Mouse (Mus musculus) CH12.LX (cell line): Measurements from ENCODE around the gene Lypd3. TPM values are rescaled to one million over a fixed set of nuclear protein-coding genes. Genes with fewer than 3 reads are reported as not detected.

ENCODE experiments used
- DNase-seq: peaks from one replicate; pipeline ENCODE4 v3.0.0-alpha.2; 2013; ENCODE audit errors: extremely low read depth
- H3K27ac ChIP-seq: 2 replicates; pipeline ENCODE4 v1.5.1; 2012; ENCODE audit warnings: low read depth, mild to moderate bottlenecking, control low read depth, moderate library complexity; ENCODE audit not compliant: insufficient read depth
- H3K27me3 ChIP-seq: replicated peaks from 2 replicates; pipeline ENCODE3; 2012; ENCODE audit warnings: inconsistent platforms
- H3K36me3 ChIP-seq, 2 experiments: replicated peaks in 1 of 2; 2 replicates each; pipeline versions ENCODE3 to v1.6.1; 2012; ENCODE audit warnings: inconsistent platforms in 1 of 2, low read length in 1 of 2, mild to moderate bottlenecking in 1 of 2, mixed read lengths in 1 of 2, moderate library complexity in 1 of 2; ENCODE audit not compliant: control insufficient read depth in 1 of 2, insufficient read depth in 1 of 2
- H3K4me1 ChIP-seq, 2 experiments: 2 replicates each; pipeline ENCODE4 v1.6.1; 2012; ENCODE audit warnings: inconsistent platforms in 1 of 2, moderate library complexity in 1 of 2; ENCODE audit not compliant: insufficient read depth in 2 of 2, control insufficient read depth in 1 of 2
- H3K4me2 ChIP-seq: 2 replicates; pipeline ENCODE4 v1.6.1; 2012; ENCODE audit warnings: low read depth, mild to moderate bottlenecking, control low read depth; ENCODE audit not compliant: poor library complexity, insufficient read depth, severe bottlenecking
- H3K4me3 ChIP-seq, 3 experiments: fragments of 150-350 bp in 1 of 3; sonication (generic) in 1 of 3; replicated peaks in 1 of 3; 2 replicates each; pipeline versions ENCODE3 to v1.5.1; 2011 to 2012; ENCODE audit warnings: low read depth in 2 of 3, low read length in 2 of 3, mild to moderate bottlenecking in 2 of 3, moderate library complexity in 2 of 3, control low read depth in 1 of 3, improper control_type of control experiment in 1 of 3, inconsistent platforms in 1 of 3, mixed read lengths in 1 of 3; ENCODE audit not compliant: poor library complexity in 1 of 3
- H3K79me2 ChIP-seq: replicated peaks from 2 replicates; pipeline ENCODE4 v1.6.1; 2012; ENCODE audit warnings: mild to moderate bottlenecking, moderate library complexity; ENCODE audit not compliant: control insufficient read depth, poor library complexity, insufficient read depth, severe bottlenecking; ENCODE audit errors: extremely low read depth
- H3K9ac ChIP-seq: 2 replicates; pipeline ENCODE4 v1.6.1; 2012; ENCODE audit warnings: low read depth, mild to moderate bottlenecking, control low read depth, moderate library complexity; ENCODE audit not compliant: insufficient read depth
- H3K9me3 ChIP-seq: replicated peaks from 2 replicates; pipeline ENCODE3; 2012; ENCODE audit warnings: low read length, inconsistent platforms, mixed read lengths
- BHLHE40 ChIP-seq: IDR thresholded peaks from 2 replicates; pipeline ENCODE4 v1.6.1; 2011; ENCODE audit warnings: mild to moderate bottlenecking, low read depth, low read length, improper control_type of control experiment
- CTCF ChIP-seq, 2 experiments: IDR thresholded peaks in 1 of 2; conservative IDR thresholded peaks in 1 of 2; 2 replicates each; pipeline ENCODE4 v1.5.1; 2011 to 2012; ENCODE audit warnings: low read depth in 2 of 2, low read length in 2 of 2, improper control_type of control experiment in 1 of 2, inconsistent platforms in 1 of 2, mild to moderate bottlenecking in 1 of 2, moderate library complexity in 1 of 2
- EP300 ChIP-seq: IDR thresholded peaks from 2 replicates; pipeline ENCODE4 v1.6.1; 2011; ENCODE audit warnings: low read length, improper control_type of control experiment
- ETS1 ChIP-seq: conservative IDR thresholded peaks from 2 replicates; pipeline ENCODE4 v1.6.1; 2012; ENCODE audit warnings: low read depth, mild to moderate bottlenecking, inconsistent platforms, low read length, improper control_type of control experiment, moderate library complexity
- GABPA ChIP-seq: IDR thresholded peaks from 2 replicates; pipeline ENCODE4 v1.6.1; 2012; ENCODE audit warnings: low read depth, low read length, improper control_type of control experiment, inconsistent platforms; ENCODE audit not compliant: insufficient replicate concordance
- HCFC1 ChIP-seq: IDR thresholded peaks from 2 replicates; pipeline ENCODE4 v1.6.1; 2012; ENCODE audit warnings: low read depth, mild to moderate bottlenecking, inconsistent platforms, low read length, improper control_type of control experiment
- JUN ChIP-seq: IDR thresholded peaks from 2 replicates; pipeline ENCODE4 v1.6.1; 2011; ENCODE audit warnings: low read depth, mild to moderate bottlenecking, low read length, improper control_type of control experiment, moderate library complexity; ENCODE audit not compliant: insufficient read depth
- KAT2A ChIP-seq: IDR thresholded peaks from 2 replicates; pipeline ENCODE4 v1.6.1; 2012; ENCODE audit warnings: low read length, improper control_type of control experiment, inconsistent platforms; ENCODE audit not compliant: insufficient replicate concordance
- MAX ChIP-seq: IDR thresholded peaks from 2 replicates; pipeline ENCODE4 v1.6.1; 2011; ENCODE audit warnings: low read length, improper control_type of control experiment
- MXI1 ChIP-seq: IDR thresholded peaks from 2 replicates; pipeline ENCODE4 v1.6.1; 2011; ENCODE audit warnings: mild to moderate bottlenecking, low read depth, low read length, improper control_type of control experiment
- MYC ChIP-seq: IDR thresholded peaks from 2 replicates; pipeline ENCODE4 v1.6.1; 2011; ENCODE audit warnings: low read depth, mild to moderate bottlenecking, improper control_type of control experiment, low read length
- NELFE ChIP-seq: IDR thresholded peaks from 2 replicates; pipeline ENCODE4 v1.6.1; 2011; ENCODE audit warnings: low read depth, low read length, improper control_type of control experiment
- NRF1 ChIP-seq: IDR thresholded peaks from 2 replicates; pipeline ENCODE4 v1.6.1; 2014; ENCODE audit warnings: low read depth, mild to moderate bottlenecking, inconsistent platforms, low read length, improper control_type of control experiment, moderate library complexity
- PAX5 ChIP-seq: IDR thresholded peaks from 2 replicates; pipeline ENCODE4 v1.6.1; 2012; ENCODE audit warnings: low read length, inconsistent platforms, mixed read lengths
- TBP ChIP-seq: conservative IDR thresholded peaks from 2 replicates; pipeline ENCODE4 v1.6.1; 2011; ENCODE audit warnings: low read depth, low read length, improper control_type of control experiment
- UBTF ChIP-seq: IDR thresholded peaks from 2 replicates; pipeline ENCODE4 v1.6.1; 2012; ENCODE audit warnings: low read depth, mild to moderate bottlenecking, inconsistent platforms, low read length, improper control_type of control experiment, moderate library complexity
- USF2 ChIP-seq: conservative IDR thresholded peaks from 2 replicates; pipeline ENCODE4 v1.6.1; 2011; ENCODE audit warnings: low read depth, low read length, improper control_type of control experiment
- ZC3H11A ChIP-seq: IDR thresholded peaks from 2 replicates; pipeline ENCODE4 v1.6.1; 2012; ENCODE audit warnings: low read depth, mild to moderate bottlenecking, inconsistent platforms, low read length, improper control_type of control experiment
- ZMIZ1 ChIP-seq: IDR thresholded peaks from 2 replicates; pipeline ENCODE4 v1.6.1; 2012; ENCODE audit warnings: low read depth, mild to moderate bottlenecking, inconsistent platforms, low read length, improper control_type of control experiment
- ZNF384 ChIP-seq: IDR thresholded peaks from 2 replicates; pipeline ENCODE4 v1.6.1; 2012; ENCODE audit warnings: low read depth, low read length, improper control_type of control experiment, inconsistent platforms
- dilution Hi-C: fragments of 300-500 bp; cut with MboI; formaldehyde crosslinking; loops from 2 replicates; pipeline ENCODE4 v1.14.3; 2020; ENCODE audit warnings: low sequenced_read_pairs; ENCODE audit not compliant: extremely low pct_unique_long_range_greater_than_20kb, extremely low pct_ligation_motif_present
- in situ Hi-C: fragments of 300-500 bp; cut with MboI; formaldehyde crosslinking; loops from 3 replicates; pipeline ENCODE4 v1.14.3; 2019; ENCODE audit warnings: low sequenced_read_pairs, low pct_ligation_motif_present, low pct_unique_long_range_greater_than_20kb, mixed read lengths
- polyA plus RNA-seq: library from polyadenylated mRNA; unstranded; fragments of >175 nt; gene quantifications from 2 replicates; pipeline ENCODE4 v1.2.1, GENCODE M21; 2012; ENCODE audit warnings: low read depth; ENCODE audit not compliant: insufficient read length
- total RNA-seq, 2 experiments: library from RNA; depleted of rRNA; stranded (reverse); fragments of 300-350 nt in 1 of 2; fragments of >200 nt in 1 of 2; gene quantifications; 2 replicates each; pipeline ENCODE4 v1.2.3; 2012 to 2014

The Lypd3 gene
- total and polyA plus RNA-seq, 3 experiments: not detected

GRCm38 (mm10) chr7:24605561-24605960, 30.8 kb upstream of the Lypd3 start:
- Histone ChIP-seq H3K27me3 (no peaks in the 10 kb centered on the region), H3K4me2 (no peak overlapping the region), H3K4me1 (peaks cover 7 to 33% of the 10 kb centered on the region in 2 experiments), H3K9ac (no peak overlapping the region), H3K9me3 (no peaks in the 10 kb centered on the region), H3K36me3 (peaks cover 0 to 36% of the 10 kb centered on the region in 2 experiments), H3K79me2 (no peaks in the 10 kb centered on the region), H3K27ac (no peak overlapping the region), H3K4me3 (no peak overlapping the region)
- dilution Hi-C loops (no loop called here), in situ Hi-C loops (loop anchor here (5.0 kb wide), 1 partner anchor 42 kb away; no protein-coding TSS in a partner anchor)
- TF ChIP-seq ZMIZ1 (no peak), KAT2A (no peak), MYC (no peak), TBP (no peak), MXI1 (no peak), NRF1 (no peak), CTCF (conservative IDR thresholded peaks at IDR 0.05 in 1 of 2, IDR thresholded peaks at IDR 0.05 in 1 of 2; ENCODE audit: low read depth in 2 of 2, low read length in 2 of 2) (no peak), NELFE (no peak), ZC3H11A (no peak), HCFC1 (no peak), JUN (no peak)
- no peak for DNase-seq

GRCm38 (mm10) chr7:24606046-24606445, 30.3 kb upstream of the Lypd3 start:
- dilution Hi-C loops (no loop called here), in situ Hi-C loops (loop anchor here (5.0 kb wide), 1 partner anchor 41 kb away; no protein-coding TSS in a partner anchor)
- Histone ChIP-seq H3K4me1 (peaks cover 7 to 35% of the 10 kb centered on the region in 2 experiments), H3K9ac (no peak overlapping the region), H3K27me3 (no peaks in the 10 kb centered on the region), H3K27ac (no peak overlapping the region), H3K36me3 (peaks cover 0 to 36% of the 10 kb centered on the region in 2 experiments), H3K79me2 (no peaks in the 10 kb centered on the region), H3K4me3 (no peak overlapping the region), H3K4me2 (no peak overlapping the region), H3K9me3 (no peaks in the 10 kb centered on the region)
- TF ChIP-seq ZNF384: no peak
- TF ChIP-seq GABPA: no peak
- no peak for TF ChIP-seq PAX5
- TF ChIP-seq HCFC1: no peak
- TF ChIP-seq NRF1: no peak
- no peak for TF ChIP-seq MAX
- TF ChIP-seq ETS1: no peak
- no peak for TF ChIP-seq BHLHE40
- TF ChIP-seq EP300: no peak
- TF ChIP-seq TBP: no peak
- no peak for TF ChIP-seq UBTF
- no peak for TF ChIP-seq NELFE
- no peak for TF ChIP-seq USF2
- DNase-seq: no peak
